Mouse (Mus musculus) MEL (cell line): ENCODE data around the gene Egr4.

Experiments
- MAZ ChIP-seq: IDR thresholded peaks from 2 replicates; pipeline ENCODE4 v1.6.1; 2012; ENCODE audit warnings: low read depth, mild to moderate bottlenecking, inconsistent platforms, low read length, improper control_type of control experiment
- POLR2A ChIP-seq, 2 experiments: IDR thresholded peaks; 2 replicates each; pipeline ENCODE4 v1.6.1; 2011 to 2012; ENCODE audit warnings: low read length in 2 of 2, mild to moderate bottlenecking in 2 of 2, control low read depth in 1 of 2, improper control_type of control experiment in 1 of 2, low read depth in 1 of 2, moderate library complexity in 1 of 2; ENCODE audit not compliant: control insufficient read depth in 1 of 2, insufficient read depth in 1 of 2, poor library complexity in 1 of 2

DNA sequence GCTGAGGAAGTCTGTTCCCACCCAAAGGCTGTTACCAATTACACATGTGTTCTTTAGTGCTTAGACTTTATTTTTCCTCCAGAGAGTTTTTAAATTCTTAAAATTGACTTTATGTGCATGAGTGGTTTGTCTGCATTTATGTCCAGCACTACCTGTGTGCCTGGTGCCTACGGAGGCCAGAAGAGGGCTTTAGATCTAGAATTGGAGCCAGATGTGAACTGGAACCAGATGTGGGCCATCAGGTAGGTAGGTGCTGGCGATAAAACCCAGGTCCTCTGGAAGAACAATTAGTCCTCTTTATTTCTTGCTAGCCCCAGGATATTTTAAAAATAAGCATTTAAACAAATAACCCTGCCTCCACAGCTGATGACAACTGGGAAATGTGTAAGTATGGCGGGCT, 21.8 kb downstream of the Egr4 start:
- TF ChIP-seq MAZ: no peak
- no peak for TF ChIP-seq POLR2A (IDR thresholded peaks at IDR 0.05; ENCODE audit: control insufficient read depth in 1 of 2, insufficient read depth in 1 of 2, low read depth in 1 of 2, low read length in 2 of 2, poor library complexity in 1 of 2)
